Mouse (Mus musculus): ENCODE results near the gene Zfp148. TPM values are rescaled to one million over a fixed set of nuclear protein-coding genes. Genes with fewer than 3 reads are reported as not detected.

Zfp148 gene
- polyA plus RNA-seq, 1 experiment from 2014 or later, result 15.1 TPM

GRCm38 (mm10) chr16:33544346-33544745, 163.7 kb downstream of the Zfp148 start:
- no peak overlapping the region for H3K9ac ChIP-seq
- ATAC-seq (ENCODE audit: low read depth) (no peak), DNase-seq (no peak)
- 67% methylated on average over 2 of the region's 2 CpGs for WGBS (ENCODE audit: insufficient replicate concordance)
- no peaks in the 10 kb centered on the region for H3K4me1 ChIP-seq (replicated peaks)
- no peaks in the 10 kb centered on the region for H3K9me3 ChIP-seq (replicated peaks)
- no peaks in the 10 kb centered on the region for H3K36me3 ChIP-seq
- H3K27me3 ChIP-seq, result no peaks in the 10 kb centered on the region
- no peak overlapping the region for H3K27ac ChIP-seq
- no peak overlapping the region for H3K4me2 ChIP-seq
- no peak overlapping the region for H3K4me3 ChIP-seq (replicated peaks)

- 70% methylated on average over 4 of the region's 4 CpGs for WGBS (ENCODE audit: insufficient replicate concordance)
- no peaks in the 10 kb centered on the region for H3K4me1 ChIP-seq (replicated peaks)
- no peak overlapping the region for H3K27ac ChIP-seq
- no peak overlapping the region for H3K4me2 ChIP-seq
- H3K36me3 ChIP-seq, result no peaks in the 10 kb centered on the region
- H3K9me3 ChIP-seq (replicated peaks), result no peaks in the 10 kb centered on the region
- no peak overlapping the region for H3K4me3 ChIP-seq (replicated peaks)
- no peak overlapping the region for H3K9ac ChIP-seq
- no peak for DNase-seq
- no peak for ATAC-seq (ENCODE audit: low read depth)
- H3K27me3 ChIP-seq, result no peaks in the 10 kb centered on the region
Observed at GRCm38 (mm10) chr16:33545530-33545929, 164.9 kb downstream of the Zfp148 start.

GRCm38 (mm10) chr16:33553689-33554342, 173.2 kb downstream of the Zfp148 start:
- no peak overlapping the region for H3K27ac ChIP-seq

More at GRCm38 (mm10) chr16:33553689-33554342, 173.2 kb downstream of the Zfp148 start:
- H3K4me1 ChIP-seq (replicated peaks), result no peaks in the 10 kb centered on the region
- no peak overlapping the region for H3K9ac ChIP-seq
- H3K27me3 ChIP-seq, result no peaks in the 10 kb centered on the region
- H3K9me3 ChIP-seq (replicated peaks), result no peaks in the 10 kb centered on the region
- H3K4me2 ChIP-seq, result no peak overlapping the region
- ATAC-seq (ENCODE audit: low read depth) (no peak), DNase-seq (no peak)
- H3K36me3 ChIP-seq, result no peaks in the 10 kb centered on the region
- no peak overlapping the region for H3K4me3 ChIP-seq (replicated peaks)
- 59% methylated on average over 9 of the region's 9 CpGs for WGBS (ENCODE audit: insufficient replicate concordance)

Other genes with a start within 250 kb of the Zfp148 start
- gene Osbpl11, start 195.8 kb upstream of the Zfp148 start, polyA plus RNA-seq (2015; fragmentation: Nextera tagmentation; extraction: Ambion mirVana), result 5.2 and 5.8 TPM in 2 replicates
- 25.8 and 31.7 TPM in 2 replicates for gene Snx4, start 129.4 kb upstream of the Zfp148 start, polyA plus RNA-seq (2015; fragmentation: Nextera tagmentation; extraction: Ambion mirVana)
- gene Slc12a8, start 136.5 kb downstream of the Zfp148 start, polyA plus RNA-seq (2015; fragmentation: Nextera tagmentation; extraction: Ambion mirVana), result 0.06 TPM in 1 of 2 replicates, not detected in the other

All from liver, embryonic 13.5 days (tissue).